Mouse (Mus musculus) kidney, postnatal 14 days (tissue): ENCODE data around the gene Gm10521.
"Not testable (repeated sequence)": the region's sequence is repeated elsewhere in the genome, so short reads cannot be mapped to it uniquely, and the experiment has no call there.

ENCODE experiments used
- DNase-seq: peaks from one replicate; pipeline ENCODE4 v3.0.0; 2022; ENCODE audit warnings: mixed read lengths

Gene Gm10521

GRCm38 (mm10) chr1:171895364-171895763, at the start of gene Gm10521:
Gene Gm10521, plus strand, starts transcription at chr1:171895664.
- not testable (repeated sequence) for DNase-seq

- DNase-seq = no peak
These were observed 47.3 kb upstream of the Gm10521 start for GRCm38 (mm10) chr1:171848201-171848600.

- no peak for DNase-seq
These were observed 46.7 kb upstream of the Gm10521 start for GRCm38 (mm10) chr1:171848757-171849156.

- no peak for DNase-seq
These were observed 46.0 kb upstream of the Gm10521 start for GRCm38 (mm10) chr1:171849454-171849853.

- DNase-seq = no peak
These were observed 30.0 kb upstream of the Gm10521 start for GRCm38 (mm10) chr1:171865467-171865866.

- DNase-seq = no peak
These were observed 8.5 kb upstream of the Gm10521 start for GRCm38 (mm10) chr1:171886989-171887388.

GRCm38 (mm10) chr1:171904011-171904410, 8.5 kb downstream of the Gm10521 start:
- DNase-seq = no peak

GRCm38 (mm10) chr1:171915638-171916458, 20.4 kb downstream of the Gm10521 start:
- no peak for DNase-seq

- DNase-seq = no peak
These were observed 22.0 kb downstream of the Gm10521 start, which contains the start of gene Slamf6 for GRCm38 (mm10) chr1:171917305-171918039. Gene Slamf6, plus strand, starts transcription at chr1:171917515.

- DNase-seq = no peak
These were observed 22.9 kb downstream of the Gm10521 start for GRCm38 (mm10) chr1:171918136-171918920.

- no peak for DNase-seq
These were observed 23.7 kb downstream of the Gm10521 start for GRCm38 (mm10) chr1:171919193-171919592.

- DNase-seq = no peak
These were observed 24.5 kb downstream of the Gm10521 start for GRCm38 (mm10) chr1:171919901-171920510.

GRCm38 (mm10) chr1:171920989-171921621, 25.6 kb downstream of the Gm10521 start:
- no peak for DNase-seq

GRCm38 (mm10) chr1:171921641-171922040, 26.2 kb downstream of the Gm10521 start:
- DNase-seq = no peak

GRCm38 (mm10) chr1:171922844-171923243, 27.4 kb downstream of the Gm10521 start:
- DNase-seq = no peak

GRCm38 (mm10) chr1:171924900-171925299, 29.4 kb downstream of the Gm10521 start:
- DNase-seq = no peak

GRCm38 (mm10) chr1:171933851-171934250, 38.4 kb downstream of the Gm10521 start:
- no peak for DNase-seq

- DNase-seq = no peak
These were observed 43.8 kb downstream of the Gm10521 start for GRCm38 (mm10) chr1:171938952-171939948.

- no peak for DNase-seq
These were observed 45.2 kb downstream of the Gm10521 start for GRCm38 (mm10) chr1:171940626-171941025.

- no peak for DNase-seq
These were observed 51.1 kb downstream of the Gm10521 start for GRCm38 (mm10) chr1:171946447-171946995.
